Mouse (Mus musculus) right cerebral cortex, adult 18-20 months (tissue): ENCODE results near the gene Ctnnal1.

ENCODE experiments used
- DNase-seq: peaks from one replicate; pipeline ENCODE4 v3.0.0; 2022; ENCODE audit warnings: mixed read lengths

Gene Ctnnal1

DNA sequence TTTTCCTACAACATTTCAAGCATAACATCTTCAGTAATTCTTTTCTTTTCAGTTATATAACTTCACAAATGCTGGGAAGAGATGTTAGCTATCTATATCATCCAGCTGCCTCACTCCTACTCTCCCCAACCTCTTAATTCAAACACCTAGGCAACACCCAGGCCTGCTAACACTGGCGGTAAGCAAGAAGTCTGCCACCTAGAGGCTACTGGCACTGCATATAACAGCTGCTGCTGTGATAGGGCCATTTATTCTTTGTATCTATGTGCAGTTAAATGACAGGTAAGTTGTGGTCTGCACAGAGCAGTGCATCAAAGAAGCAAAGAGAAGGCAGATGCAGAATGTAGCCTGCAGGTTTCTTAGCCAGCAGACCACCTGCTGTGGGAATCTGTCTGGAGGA lies 73.6 kb downstream of the Ctnnal1 start:
- DNase-seq: peak; percentile 35

GRCm38 (mm10) chr4:56771065-56771464 lies 93.9 kb downstream of the Ctnnal1 start:
- DNase-seq: no peak

- no peak for DNase-seq
These were observed 96.1 kb downstream of the Ctnnal1 start for GRCm38 (mm10) chr4:56768913-56769312.

DNA sequence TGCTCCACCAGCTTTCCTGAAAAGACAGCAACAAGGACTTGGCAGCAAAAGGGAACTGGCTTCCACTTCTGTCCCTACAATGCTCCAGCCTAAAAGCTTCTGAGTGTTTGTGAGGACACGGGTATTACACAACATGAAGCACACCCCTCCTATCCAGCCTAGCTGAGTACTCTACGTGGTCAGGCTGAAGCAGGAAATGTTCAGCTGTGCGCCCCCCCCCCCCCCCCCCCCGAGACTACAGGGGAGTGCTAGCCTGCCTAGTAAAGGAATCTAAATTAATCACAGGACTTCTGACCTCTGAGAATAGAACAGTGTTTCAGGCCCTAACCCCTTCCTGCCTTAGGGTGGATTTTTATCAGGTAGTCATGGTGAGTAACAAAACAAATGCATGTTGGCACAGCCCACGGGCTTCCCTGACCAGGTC lies 97.1 kb downstream of the Ctnnal1 start:
- DNase-seq: no peak
